Mouse (Mus musculus) brain, adult 10 weeks (tissue): ENCODE data around the gene Arhgap25. TPM values are rescaled to one million over a fixed set of nuclear protein-coding genes. Genes with fewer than 3 reads are reported as not detected.

Experiments used
- polyA plus RNA-seq: library from polyadenylated mRNA; stranded (reverse); fragments of 350-450 nt; fragmentation: Illumina TruSeq; extraction: RNeasy Lipid Tissue Mini Kit (QIAGEN cat#74804); gene quantifications from one replicate; pipeline ENCODE4 v1.2.3, GENCODE M21; 2015; ENCODE audit warnings: low read depth, low replicate concordance

Gene Arhgap25
- polyA plus RNA-seq: 7.7 TPM

DNA sequence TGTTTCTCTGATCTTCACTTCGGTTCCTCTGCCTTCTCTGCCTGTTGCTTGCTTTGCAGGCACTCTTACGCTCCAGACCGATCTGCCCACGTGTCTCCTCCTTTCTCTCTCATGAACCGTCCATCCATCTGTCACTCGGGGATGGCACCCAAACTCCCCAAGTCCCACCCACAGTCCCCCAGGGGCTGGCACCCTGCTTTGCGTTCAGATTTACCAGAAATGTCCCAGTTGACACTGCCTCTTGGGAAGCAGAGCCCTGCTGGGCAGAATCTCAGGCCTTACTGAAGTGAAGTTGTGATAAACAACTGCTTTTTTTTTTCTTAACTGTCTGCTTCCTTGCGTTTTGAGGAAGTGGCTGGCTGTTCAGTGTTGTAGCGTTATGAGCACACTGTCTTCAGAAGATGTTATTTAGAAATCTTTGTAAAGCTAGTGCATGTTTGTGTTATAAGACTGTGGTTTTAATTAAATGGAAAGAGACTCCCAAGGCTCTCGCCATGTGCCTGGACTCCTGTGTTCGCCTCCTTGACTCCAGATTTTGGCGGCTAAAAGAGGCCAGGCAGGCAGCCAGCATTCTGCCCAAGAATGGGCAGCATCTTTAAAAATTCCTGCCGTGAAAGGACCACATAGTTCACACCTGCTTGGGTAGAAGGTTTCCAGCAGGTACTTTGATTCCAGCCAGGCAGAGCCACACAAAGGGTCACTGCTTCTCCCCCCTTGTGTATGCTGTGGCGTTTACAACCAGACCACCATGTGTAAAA is at the start of gene Arhgap25:
TSS of gene Arhgap25 (minus strand) at position 307 of the 758 bp plus-strand sequence.

DNA sequence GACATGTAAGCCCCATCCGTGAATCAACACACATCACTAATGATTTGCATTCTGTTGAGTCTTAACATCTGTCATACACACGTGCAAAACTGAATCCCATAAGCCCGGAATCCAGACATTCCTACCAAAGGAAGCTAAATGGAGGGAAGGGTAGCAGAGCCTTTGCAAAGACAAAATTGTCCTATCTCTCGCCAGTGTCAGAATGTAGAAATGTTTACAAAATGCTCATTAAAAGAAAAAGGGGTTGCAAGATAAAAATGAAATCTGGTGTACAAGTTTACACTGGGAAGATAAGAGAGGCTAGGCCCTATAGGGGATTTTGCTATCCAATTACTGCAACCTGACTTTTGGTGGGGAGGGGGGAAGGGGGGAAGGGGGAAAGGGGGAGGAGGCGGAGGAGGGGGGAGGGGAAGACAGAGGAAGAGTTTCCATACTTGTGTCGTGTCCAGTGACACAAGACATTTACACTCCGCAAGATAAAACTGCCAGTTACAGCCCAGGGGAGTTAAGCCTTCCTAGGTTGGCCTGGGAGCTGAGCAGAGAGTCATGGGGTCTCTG is 104.5 kb downstream of the Arhgap25 start, which contains the start of gene Bmp10:
TSS of gene Bmp10 (plus strand) at position 508 of the 558 bp plus-strand sequence.

Other genes starting within 250 kb of the Arhgap25 start
- gene Antxr1, start 197.4 kb downstream of the Arhgap25 start, polyA plus RNA-seq: 10.7 TPM
- gene Gkn1, start 182.3 kb downstream of the Arhgap25 start, polyA plus RNA-seq: not detected
- gene Gkn2, start 159.9 kb downstream of the Arhgap25 start, polyA plus RNA-seq: not detected
- 11.8 TPM for gene Gkn3, start 144.3 kb downstream of the Arhgap25 start, polyA plus RNA-seq
- gene Bmp10, start 104.3 kb downstream of the Arhgap25 start, polyA plus RNA-seq: not detected
- gene Prokr1, start 57.5 kb upstream of the Arhgap25 start, polyA plus RNA-seq: 0.28 TPM
- gene Aplf, start 138.9 kb upstream of the Arhgap25 start, polyA plus RNA-seq: 5.9 TPM
- gene Efcc1, start 197.6 kb upstream of the Arhgap25 start, polyA plus RNA-seq: 4.3 TPM
- gene Gp9, start 244.8 kb upstream of the Arhgap25 start, polyA plus RNA-seq: 0.58 TPM